ENCODE assay signal across 12 mouse cellular contexts in the genomic region with DNA sequence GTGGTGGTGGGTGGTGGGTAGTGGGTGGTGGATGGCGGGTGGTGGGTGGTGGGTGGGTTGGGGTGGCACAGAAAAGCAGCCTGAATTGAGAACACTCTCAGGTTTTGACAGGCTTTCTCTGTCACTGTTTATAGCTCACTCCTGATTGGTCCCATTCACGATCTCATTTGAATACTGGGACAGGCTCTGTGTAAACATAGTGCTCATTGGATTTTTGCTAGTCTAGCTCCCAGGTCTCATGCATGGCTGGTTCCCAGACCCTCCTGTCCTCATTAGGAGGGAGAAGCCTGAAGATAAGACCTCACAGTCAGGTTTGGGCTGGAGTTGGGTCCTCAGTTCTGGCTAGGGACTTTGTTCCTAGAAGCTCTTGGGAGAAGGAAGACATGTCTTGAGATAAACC.
DNase-seq lines count a peak whose midpoint lies in the region; ATAC-seq and TF ChIP-seq lines count a peak whose summit lies in the region.
"Had no signal": no experiment of that assay in that cellular context is flagged by ENCODE, and none has a peak within 500 bp of the region (broad histone marks: within the 10 kb centered on the region; RNA-seq: fewer than 3 reads in every experiment).

No protein-coding gene starts in this region.

- TF ChIP-seq CTCF in liver, adult 2 months (IDR thresholded peaks at IDR 0.05; ENCODE audit: low read depth, low read length) = no peak
- TF ChIP-seq CTCF in cerebellum, adult 2 months (IDR thresholded peaks at IDR 0.05; ENCODE audit: borderline replicate concordance, insufficient read depth, low read depth, low read length) = no peak

- no peaks in the 10 kb centered on the region for H3K36me3 ChIP-seq in heart, embryonic 10.5 days
- no peaks in the 10 kb centered on the region for H3K36me3 ChIP-seq in liver, adult 2 months (ENCODE audit: control insufficient read depth, insufficient read depth, low read length)
- no peaks in the 10 kb centered on the region for H3K36me3 ChIP-seq in forebrain, embryonic 13.5 days (ENCODE audit: poor library complexity, severe bottlenecking)
- H3K36me3 ChIP-seq in hindbrain, embryonic 15.5 days = no peaks in the 10 kb centered on the region
- H3K36me3 ChIP-seq: liver, embryonic 13.5 days had no signal

- ATAC-seq in forebrain, embryonic 13.5 days = peak; percentile 84
- ATAC-seq in hindbrain, embryonic 15.5 days (ENCODE audit: low FRiP score, low read depth) = peak; percentile 42; the same call in 1 of the 2 replicates
- ATAC-seq: intestine, postnatal 0 days had no signal

- no peak overlapping the region for H3K4me3 ChIP-seq in heart, embryonic 10.5 days
- H3K4me3 ChIP-seq in liver, adult 2 months (ENCODE audit: insufficient read depth, low read depth, low read length) = no peak overlapping the region
- no peak overlapping the region for H3K4me3 ChIP-seq in forebrain, embryonic 13.5 days
- H3K4me3 ChIP-seq in hindbrain, embryonic 15.5 days = no peak overlapping the region
- H3K4me3 ChIP-seq in cerebellum, adult 2 months (replicated peaks; ENCODE audit: insufficient read depth, low read depth, low read length) = no peak overlapping the region
- H3K4me3 ChIP-seq: liver, embryonic 13.5 days had no signal

- H3K27me3 ChIP-seq in heart, embryonic 10.5 days (ENCODE audit: insufficient read depth, poor library complexity, severe bottlenecking) = no peaks in the 10 kb centered on the region
- H3K27me3 ChIP-seq in liver, adult 2 months (ENCODE audit: control insufficient read depth, insufficient read depth, low read length) = no peaks in the 10 kb centered on the region
- no peaks in the 10 kb centered on the region for H3K27me3 ChIP-seq in forebrain, embryonic 13.5 days
- H3K27me3 ChIP-seq in hindbrain, embryonic 15.5 days = no peaks in the 10 kb centered on the region
- H3K27me3 ChIP-seq in cerebellum, adult 2 months (ENCODE audit: control insufficient read depth, insufficient read depth, low read length) = no peaks in the 10 kb centered on the region
- H3K27me3 ChIP-seq: liver, embryonic 13.5 days had no signal

- H3K4me1 ChIP-seq in heart, embryonic 10.5 days = peaks cover 28% of the 10 kb centered on the region
- no peaks in the 10 kb centered on the region; the same call in 1 of the 2 replicates for H3K4me1 ChIP-seq in liver, adult 2 months (ENCODE audit: control insufficient read depth, insufficient read depth, low read length)
- H3K4me1 ChIP-seq in forebrain, embryonic 13.5 days = peaks cover 19% of the 10 kb centered on the region
- no peaks in the 10 kb centered on the region for H3K4me1 ChIP-seq in hindbrain, embryonic 15.5 days (replicated peaks)
- H3K4me1 ChIP-seq in cerebellum, adult 2 months (ENCODE audit: control insufficient read depth, insufficient read depth, low read length) = peaks cover 8% of the 10 kb centered on the region
- H3K4me1 ChIP-seq: liver, embryonic 13.5 days had no signal

- H3K9ac ChIP-seq in liver, adult 2 months (ENCODE audit: low read depth, low read length) = no peak overlapping the region
- no peak overlapping the region for H3K9ac ChIP-seq in forebrain, embryonic 13.5 days
- H3K9ac ChIP-seq in hindbrain, embryonic 15.5 days = no peak overlapping the region
- H3K9ac ChIP-seq: liver, embryonic 13.5 days had no signal

- no peaks in the 10 kb centered on the region for H3K79me2 ChIP-seq in liver, adult 2 months (ENCODE audit: control insufficient read depth, insufficient read depth, low read length)

- peak overlapping the region; percentile 49 for H3K27ac ChIP-seq in heart, embryonic 10.5 days
- peak overlapping the region; percentile 63 for H3K27ac ChIP-seq in liver, adult 2 months (replicated peaks; ENCODE audit: insufficient read depth, low read depth, low read length)
- H3K27ac ChIP-seq in forebrain, embryonic 13.5 days = no peak overlapping the region
- no peak overlapping the region for H3K27ac ChIP-seq in hindbrain, embryonic 15.5 days (replicated peaks)
- no peak overlapping the region for H3K27ac ChIP-seq in cerebellum, adult 2 months (ENCODE audit: insufficient read depth, low read length)
- H3K27ac ChIP-seq: liver, embryonic 13.5 days had no signal

- no peak for TF ChIP-seq POLR2A in liver, adult 2 months (IDR thresholded peaks at IDR 0.05; ENCODE audit: extremely low read depth, insufficient read depth, low read length)
- no peak for TF ChIP-seq POLR2A in cerebellum, adult 2 months (IDR thresholded peaks at IDR 0.05; ENCODE audit: borderline replicate concordance, insufficient read depth, low read length)

- no peak for DNase-seq in heart, embryonic 10.5 days (ENCODE audit: low spot score)
- no peak for DNase-seq in heart, adult 8-10 months (ENCODE audit: low spot score)
- DNase-seq in liver, adult 2 months (ENCODE audit: extremely low read depth, low read depth, low spot score) = no peak
- no peak for DNase-seq in liver
- no peak for DNase-seq in thymus, postnatal 0 days (ENCODE audit: low spot score)
- no peak for DNase-seq in cerebellum, adult 2 months
- DNase-seq: gastrocnemius, postnatal 10 days; liver, embryonic 13.5 days; lung, postnatal 4 days had no signal

- no peaks in the 10 kb centered on the region for H3K9me3 ChIP-seq in heart, embryonic 10.5 days
- H3K9me3 ChIP-seq in forebrain, embryonic 13.5 days (replicated peaks) = no peaks in the 10 kb centered on the region
- no peaks in the 10 kb centered on the region for H3K9me3 ChIP-seq in hindbrain, embryonic 15.5 days
- H3K9me3 ChIP-seq: liver, embryonic 13.5 days had no signal

- 77% methylated on average over 2 of the region's 2 CpGs for WGBS in heart, embryonic 10.5 days
- whole genome bisulfite sequencing in liver, adult 2 months = 57% methylated on average over 2 of the region's 2 CpGs
- 66% methylated on average over 2 of the region's 2 CpGs for WGBS in forebrain, embryonic 13.5 days
- WGBS in hindbrain, embryonic 15.5 days = 57% methylated on average over 2 of the region's 2 CpGs
- 65% methylated on average over 2 of the region's 2 CpGs for WGBS in cerebellum, adult 2 months

- no peak overlapping the region for H3K4me2 ChIP-seq in forebrain, embryonic 13.5 days
- H3K4me2 ChIP-seq in hindbrain, embryonic 15.5 days = no peak overlapping the region
- H3K4me2 ChIP-seq: liver, embryonic 13.5 days had no signal

Comparison
In these comparisons a context has a peak if more than half of its experiments do, and no peak if none do; other contexts are left out.
1. H3K27ac ChIP-seq: peak in heart, embryonic 10.5 days (single experiment) and liver, adult 2 months (single experiment); none in forebrain, embryonic 13.5 days (single experiment), hindbrain, embryonic 15.5 days (single experiment) and cerebellum, adult 2 months (single experiment).